Mouse (Mus musculus) testis, adult 2 months (tissue): ENCODE data around the gene 1700029I15Rik.

Experiments used
- CTCF ChIP-seq: fragments of 200-500 bp; IDR thresholded peaks from 2 replicates; pipeline ENCODE4 v1.5.1; 2012; ENCODE audit warnings: low read depth, mild to moderate bottlenecking, inconsistent platforms, low read length, moderate library complexity; ENCODE audit not compliant: control insufficient read depth, insufficient read depth, insufficient replicate concordance
- POLR2A ChIP-seq: fragments of 200-500 bp; IDR thresholded peaks from 2 replicates; pipeline ENCODE4 v1.6.1; 2012; ENCODE audit warnings: low read depth, mild to moderate bottlenecking, inconsistent platforms, low read length, moderate library complexity; ENCODE audit not compliant: control insufficient read depth

- TF ChIP-seq POLR2A (no peak), CTCF (no peak)
Measured at GRCm38 (mm10) chr2:92360893-92361292, 21.4 kb upstream of the 1700029I15Rik start.
